Mouse (Mus musculus) ES-Bruce4 (cell line): ENCODE results near the gene Tlx3.

Experiments
- EP300 ChIP-seq: IDR thresholded peaks from 2 replicates; pipeline ENCODE4 v1.6.1; 2011; ENCODE audit warnings: low read depth, low read length; ENCODE audit not compliant: insufficient read depth
- POLR2A ChIP-seq: IDR thresholded peaks from one replicate; pipeline ENCODE4 v1.8.1; 2011; ENCODE audit warnings: low read length; ENCODE audit not compliant: insufficient read depth

DNA sequence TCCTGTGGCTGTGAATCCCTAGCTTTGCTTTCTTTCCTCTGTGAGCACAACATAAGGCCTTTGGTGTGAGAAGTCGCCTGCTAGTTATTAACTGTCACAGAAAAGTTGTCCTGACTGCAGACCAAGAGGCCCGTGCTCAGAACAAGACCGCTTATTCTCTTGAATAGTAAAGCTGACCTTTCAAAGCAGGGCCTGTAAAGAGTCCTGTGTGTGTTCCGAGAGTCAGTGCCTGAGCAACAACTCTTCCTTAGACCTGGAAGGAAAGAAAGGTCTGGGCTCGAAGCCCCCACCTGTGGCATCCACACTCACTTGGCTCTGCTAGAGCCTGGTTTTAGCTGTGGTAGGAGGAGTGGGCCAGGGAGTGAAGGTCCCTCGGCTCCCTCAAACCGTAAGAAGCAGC lies 8.3 kb downstream of the Tlx3 start:
- TF ChIP-seq POLR2A (no peak), EP300 (no peak)
